Mouse (Mus musculus): Measurements from ENCODE around the gene Gas7.

GRCm38 (mm10) chr11:67657685-67658382 lies 202.6 kb downstream of the Gas7 start:
- TF ChIP-seq CTCF (IDR thresholded peaks at IDR 0.05) (peak; percentile 96), POLR2A (IDR thresholded peaks at IDR 0.05; ENCODE audit: insufficient read depth, low read depth, low read length) (no peak), EP300 (IDR thresholded peaks at IDR 0.05; ENCODE audit: insufficient read depth, low read depth, low read length) (no peak)

Data from heart, adult 2 months (tissue).